Mouse (Mus musculus): ENCODE data around the gene Nprl3. TPM values are rescaled to one million over a fixed set of nuclear protein-coding genes. Genes with fewer than 3 reads are reported as not detected.
A peak's percentile ranks its signal among the peaks of the same experiment; 100 is the strongest.

The Nprl3 gene
- polyA plus RNA-seq (2011; ENCODE audit: insufficient read length, low read depth, missing spikeins), result 43.1 and 49.4 TPM in 2 replicates

GRCm38 (mm10) chr11:32267188-32267884 is at the start of gene Nprl3:
Gene Nprl3, minus strand, starts transcription at chr11:32267707.
- Histone ChIP-seq H3K27ac (ENCODE audit: insufficient read depth, low read length) (peak within 1 kb of the TSS; percentile 95), H3K4me1 (ENCODE audit: control insufficient read depth, insufficient read depth, low read length) (peaks cover 21% of the 10 kb centered on the region), H3K4me3 (ENCODE audit: insufficient read depth, low read length) (peak within 1 kb of the TSS; percentile 97)
- TF ChIP-seq POLR2A (IDR thresholded peaks at IDR 0.05; ENCODE audit: low read depth, low read length) (peak; percentile 92), CTCF (IDR thresholded peaks at IDR 0.05; ENCODE audit: borderline replicate concordance, insufficient read depth, low read length) (no peak)

- Histone ChIP-seq H3K4me3 (ENCODE audit: insufficient read depth, low read length) (no peak overlapping the region), H3K4me1 (ENCODE audit: control insufficient read depth, insufficient read depth, low read length) (0 out of 2 replicates have a peak, but pooled peaks cover 4% of the 10 kb centered on the region), H3K27ac (ENCODE audit: insufficient read depth, low read length) (no peak overlapping the region)
- no peak for TF ChIP-seq POLR2A (IDR thresholded peaks at IDR 0.05; ENCODE audit: low read depth, low read length)
- TF ChIP-seq CTCF (IDR thresholded peaks at IDR 0.05; ENCODE audit: borderline replicate concordance, insufficient read depth, low read length), result no peak
These were observed 48.5 kb upstream of the Nprl3 start for GRCm38 (mm10) chr11:32316009-32316408.

GRCm38 (mm10) chr11:32309928-32310327 is 42.4 kb upstream of the Nprl3 start:
- Histone ChIP-seq H3K4me3 (ENCODE audit: insufficient read depth, low read length) (no peak overlapping the region), H3K27ac (ENCODE audit: insufficient read depth, low read length) (no peak overlapping the region), H3K4me1 (ENCODE audit: control insufficient read depth, insufficient read depth, low read length) (no peaks in the 10 kb centered on the region)
- TF ChIP-seq POLR2A (IDR thresholded peaks at IDR 0.05; ENCODE audit: low read depth, low read length) (no peak), CTCF (IDR thresholded peaks at IDR 0.05; ENCODE audit: borderline replicate concordance, insufficient read depth, low read length) (no peak)

- Histone ChIP-seq H3K4me1 (ENCODE audit: control insufficient read depth, insufficient read depth, low read length) (no peaks in the 10 kb centered on the region), H3K27ac (ENCODE audit: insufficient read depth, low read length) (no peak overlapping the region), H3K4me3 (ENCODE audit: insufficient read depth, low read length) (no peak overlapping the region)
- TF ChIP-seq POLR2A (IDR thresholded peaks at IDR 0.05; ENCODE audit: low read depth, low read length) (no peak), CTCF (IDR thresholded peaks at IDR 0.05; ENCODE audit: borderline replicate concordance, insufficient read depth, low read length) (no peak)
These were observed 41.9 kb upstream of the Nprl3 start for GRCm38 (mm10) chr11:32309446-32309845.

GRCm38 (mm10) chr11:32307006-32307405 is 39.5 kb upstream of the Nprl3 start:
- Histone ChIP-seq H3K4me3 (ENCODE audit: insufficient read depth, low read length) (no peak overlapping the region), H3K27ac (ENCODE audit: insufficient read depth, low read length) (no peak overlapping the region), H3K4me1 (ENCODE audit: control insufficient read depth, insufficient read depth, low read length) (no peaks in the 10 kb centered on the region)
- no peak for TF ChIP-seq POLR2A (IDR thresholded peaks at IDR 0.05; ENCODE audit: low read depth, low read length)
- no peak for TF ChIP-seq CTCF (IDR thresholded peaks at IDR 0.05; ENCODE audit: borderline replicate concordance, insufficient read depth, low read length)

GRCm38 (mm10) chr11:32303455-32303854 is 35.9 kb upstream of the Nprl3 start:
- H3K4me1 ChIP-seq (ENCODE audit: control insufficient read depth, insufficient read depth, low read length), result no peaks in the 10 kb centered on the region
- no peak overlapping the region for H3K4me3 ChIP-seq (ENCODE audit: insufficient read depth, low read length)
- no peak overlapping the region for H3K27ac ChIP-seq (ENCODE audit: insufficient read depth, low read length)
- TF ChIP-seq CTCF (IDR thresholded peaks at IDR 0.05; ENCODE audit: borderline replicate concordance, insufficient read depth, low read length) (no peak), POLR2A (IDR thresholded peaks at IDR 0.05; ENCODE audit: low read depth, low read length) (no peak)

GRCm38 (mm10) chr11:32302824-32303419 is 35.4 kb upstream of the Nprl3 start:
- H3K4me3 ChIP-seq (ENCODE audit: insufficient read depth, low read length), result no peak overlapping the region
- no peak overlapping the region for H3K27ac ChIP-seq (ENCODE audit: insufficient read depth, low read length)
- no peak for TF ChIP-seq CTCF (IDR thresholded peaks at IDR 0.05; ENCODE audit: borderline replicate concordance, insufficient read depth, low read length)
- TF ChIP-seq POLR2A (IDR thresholded peaks at IDR 0.05; ENCODE audit: low read depth, low read length), result no peak
- no peaks in the 10 kb centered on the region for H3K4me1 ChIP-seq (ENCODE audit: control insufficient read depth, insufficient read depth, low read length)

- Histone ChIP-seq H3K27ac (ENCODE audit: insufficient read depth, low read length) (no peak overlapping the region), H3K4me3 (ENCODE audit: insufficient read depth, low read length) (no peak overlapping the region), H3K4me1 (ENCODE audit: control insufficient read depth, insufficient read depth, low read length) (no peaks in the 10 kb centered on the region)
- TF ChIP-seq POLR2A (IDR thresholded peaks at IDR 0.05; ENCODE audit: low read depth, low read length) (no peak), CTCF (IDR thresholded peaks at IDR 0.05; ENCODE audit: borderline replicate concordance, insufficient read depth, low read length) (no peak)
These were observed 34.0 kb upstream of the Nprl3 start for GRCm38 (mm10) chr11:32301506-32301905.

GRCm38 (mm10) chr11:32300279-32301267 is 33.1 kb upstream of the Nprl3 start:
- no peak overlapping the region for H3K4me3 ChIP-seq (ENCODE audit: insufficient read depth, low read length)
- no peak for TF ChIP-seq POLR2A (IDR thresholded peaks at IDR 0.05; ENCODE audit: low read depth, low read length)
- no peak for TF ChIP-seq CTCF (IDR thresholded peaks at IDR 0.05; ENCODE audit: borderline replicate concordance, insufficient read depth, low read length)
- H3K27ac ChIP-seq (ENCODE audit: insufficient read depth, low read length), result no peak overlapping the region
- no peaks in the 10 kb centered on the region for H3K4me1 ChIP-seq (ENCODE audit: control insufficient read depth, insufficient read depth, low read length)

All from embryonic fibroblast, embryonic 13.5 days (primary cell).